Mouse (Mus musculus): ENCODE results near the gene Hist2h2bb. TPM values are rescaled to one million over a fixed set of nuclear protein-coding genes. Genes with fewer than 3 reads are reported as not detected.

The Hist2h2bb gene
- total and polyA plus RNA-seq, 3 experiments: 11.2 to 6,680 TPM; not detected in 1

DNA sequence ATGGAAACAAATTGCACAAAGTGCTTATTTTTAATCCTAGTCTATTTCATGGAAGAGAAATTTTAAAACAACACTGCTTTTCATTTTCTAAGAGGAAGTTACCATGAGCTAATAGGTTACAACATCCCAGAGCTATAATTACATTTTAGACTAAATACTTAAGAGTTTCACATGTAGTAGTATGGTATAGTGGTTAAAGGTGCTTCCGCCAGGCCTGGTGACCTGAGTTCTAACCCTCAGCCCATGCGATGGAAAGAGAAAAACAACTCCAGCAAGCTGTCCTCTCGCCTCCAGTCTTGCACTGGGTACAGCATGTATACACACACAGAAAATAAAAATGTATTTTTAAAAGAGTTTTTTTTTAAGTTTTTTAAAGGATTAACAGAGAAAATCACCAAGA is 17.8 kb upstream of the Hist2h2bb start:
- H3K4me3 ChIP-seq (ENCODE audit: control insufficient read depth in 1 of 2, insufficient read depth in 1 of 2, low read depth in 2 of 2, low read length in 2 of 2): no peak overlapping the region
- peaks cover 0 to 56% of the 10 kb centered on the region in 2 experiments; a peak in 2 of 4 replicates for H3K36me3 ChIP-seq (ENCODE audit: control insufficient read depth in 1 of 2, insufficient read depth in 2 of 2, low read length in 2 of 2)
- TF ChIP-seq POLR2AphosphoS5 (IDR thresholded peaks at IDR 0.05; ENCODE audit: borderline replicate concordance, low read depth, low read length) (no peak), RAD21 (IDR thresholded peaks at IDR 0.05; ENCODE audit: low read depth, low read length) (no peak), CHD2 (IDR thresholded peaks at IDR 0.05; ENCODE audit: low read length) (no peak), RCOR1 (IDR thresholded peaks at IDR 0.05; ENCODE audit: low read depth, low read length) (no peak), E2F4 (IDR thresholded peaks at IDR 0.05; ENCODE audit: borderline replicate concordance, low read depth, low read length) (no peak), SIN3A (IDR thresholded peaks at IDR 0.05; ENCODE audit: low read length) (no peak), MYB (IDR thresholded peaks at IDR 0.05; ENCODE audit: low read depth, low read length) (no peak), MEF2A (IDR thresholded peaks at IDR 0.05; ENCODE audit: extremely low read depth, insufficient replicate concordance, low read depth, low read length, poor library complexity, severe bottlenecking) (no peak), SMC3 (IDR thresholded peaks at IDR 0.05; ENCODE audit: low read depth, low read length) (no peak), MAZ (IDR thresholded peaks at IDR 0.05; ENCODE audit: low read depth, low read length) (no peak), TAL1 (IDR thresholded peaks at IDR 0.05; ENCODE audit: low read length) (no peak), NRF1 (IDR thresholded peaks at IDR 0.05; ENCODE audit: insufficient read depth, low read depth, low read length, poor library complexity, severe bottlenecking) (no peak), ZKSCAN1 (IDR thresholded peaks at IDR 0.05; ENCODE audit: low read depth, low read length) (no peak), UBTF (IDR thresholded peaks at IDR 0.05; ENCODE audit: borderline replicate concordance, insufficient read depth, low read depth, low read length) (no peak), BHLHE40 (IDR thresholded peaks at IDR 0.05; ENCODE audit: borderline replicate concordance, low read depth, low read length) (no peak), TBP (IDR thresholded peaks at IDR 0.05; ENCODE audit: low read depth, low read length) (no peak)
- H3K27ac ChIP-seq (ENCODE audit: control insufficient read depth, low read depth, low read length): no peak overlapping the region
- H3K27me3 ChIP-seq (ENCODE audit: control insufficient read depth in 1 of 2, insufficient read depth in 2 of 2, low read length in 2 of 2): no peaks in the 10 kb centered on the region
- H3K79me2 ChIP-seq (ENCODE audit: control insufficient read depth, insufficient read depth, low read length, poor library complexity): no peaks in the 10 kb centered on the region
- no peak overlapping the region for H3K9ac ChIP-seq (ENCODE audit: control insufficient read depth, low read depth, low read length, poor library complexity, severe bottlenecking)
- no peaks in the 10 kb centered on the region for H3K9me3 ChIP-seq (replicated peaks; ENCODE audit: insufficient read depth, low read length)
- DNase-seq (ENCODE audit: low read depth, low spot score): no peak
- peaks cover 23 to 40% of the 10 kb centered on the region in 2 experiments for H3K4me1 ChIP-seq (ENCODE audit: control insufficient read depth in 1 of 2, insufficient read depth in 2 of 2, low read length in 2 of 2)

DNA sequence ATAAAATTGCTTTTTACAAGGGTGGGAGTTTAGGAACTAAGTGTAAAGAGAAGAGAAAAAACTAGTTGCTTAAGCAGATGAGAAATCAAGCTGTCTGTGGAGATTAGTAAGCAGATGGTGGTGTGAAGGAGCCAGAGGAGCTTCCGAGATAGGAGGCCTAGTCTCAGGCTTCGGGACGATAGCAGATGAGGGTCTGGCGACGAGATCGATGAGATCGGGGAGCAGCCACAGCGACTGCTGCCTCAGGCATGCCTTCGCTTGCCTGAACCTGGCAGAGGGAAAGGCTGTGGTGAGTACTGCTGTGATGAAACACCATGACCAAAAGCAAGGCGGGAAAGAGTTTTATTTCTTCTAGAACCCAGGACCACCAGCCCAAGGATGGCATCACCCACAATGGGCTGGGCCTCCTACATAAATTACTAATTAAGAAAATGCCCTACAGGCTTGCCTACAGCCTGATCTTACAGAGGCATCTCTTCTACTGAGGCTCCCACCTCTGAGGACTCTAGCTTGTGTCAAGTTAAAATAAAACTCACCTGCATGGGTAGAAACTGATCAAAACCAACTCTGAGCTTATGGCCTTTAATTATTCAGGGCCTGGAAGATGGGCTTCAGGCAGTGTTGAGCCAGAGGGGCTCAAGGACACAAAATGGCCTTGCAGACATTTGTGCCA is 14.7 kb upstream of the Hist2h2bb start:
- Histone ChIP-seq H3K27me3 (ENCODE audit: control insufficient read depth in 1 of 2, insufficient read depth in 2 of 2, low read length in 2 of 2) (no peaks in the 10 kb centered on the region), H3K79me2 (ENCODE audit: control insufficient read depth, insufficient read depth, low read length, poor library complexity) (no peaks in the 10 kb centered on the region), H3K9ac (ENCODE audit: control insufficient read depth, low read depth, low read length, poor library complexity, severe bottlenecking) (peak overlapping the region; percentile 57), H3K27ac (ENCODE audit: control insufficient read depth, low read depth, low read length) (peak overlapping the region; percentile 65), H3K4me1 (ENCODE audit: control insufficient read depth in 1 of 2, insufficient read depth in 2 of 2, low read length in 2 of 2) (peaks cover 28 to 56% of the 10 kb centered on the region in 2 experiments), H3K36me3 (ENCODE audit: control insufficient read depth in 1 of 2, insufficient read depth in 2 of 2, low read length in 2 of 2) (peaks cover 0 to 54% of the 10 kb centered on the region in 2 experiments; a peak in 2 of 4 replicates), H3K4me3 (ENCODE audit: control insufficient read depth in 1 of 2, insufficient read depth in 1 of 2, low read depth in 2 of 2, low read length in 2 of 2) (peak overlapping the region; percentile 24 to 38), H3K9me3 (replicated peaks; ENCODE audit: insufficient read depth, low read length) (no peaks in the 10 kb centered on the region)
- peak; percentile 97 for DNase-seq (ENCODE audit: low read depth, low spot score)
- no peak for TF ChIP-seq TBP (IDR thresholded peaks at IDR 0.05; ENCODE audit: low read depth, low read length)
- no peak for TF ChIP-seq SIN3A (IDR thresholded peaks at IDR 0.05; ENCODE audit: low read length)
- peak; percentile 95 for TF ChIP-seq TAL1 (IDR thresholded peaks at IDR 0.05; ENCODE audit: low read length)
